19 mouse cellular contexts compared by ENCODE assay signal in genomic region chr10:119634544-119634943, GRCm38 (mm10).
A peak's percentile ranks its signal among the peaks of the same experiment; 100 is the strongest.
DNase-seq lines count a peak whose midpoint lies in the region; ATAC-seq and TF ChIP-seq lines count a peak whose summit lies in the region.
"Had no signal": no experiment of that assay in that cellular context is flagged by ENCODE, and none has a peak within 500 bp of the region (broad histone marks: within the 10 kb centered on the region; RNA-seq: fewer than 3 reads in every experiment).

No protein-coding gene starts in this region.

- H3K27ac ChIP-seq in heart, embryonic 11.5 days (ENCODE audit: low read depth, low read length), result no peak overlapping the region; the same call in 1 of the 2 replicates
- H3K27ac ChIP-seq in heart, adult 2 months, result no peak overlapping the region
- no peak overlapping the region for H3K27ac ChIP-seq in intestine, postnatal 0 days (ENCODE audit: low read depth, low read length)
- H3K27ac ChIP-seq: forebrain, embryonic 10.5 days; hindbrain, embryonic 13.5 days; macrophage; midbrain, embryonic 13.5 days had no signal

- H3K9me3 ChIP-seq in heart, embryonic 11.5 days (replicated peaks; ENCODE audit: control insufficient read depth, low read length), result no peaks in the 10 kb centered on the region
- H3K9me3 ChIP-seq in intestine, postnatal 0 days (ENCODE audit: control insufficient read depth), result no peaks in the 10 kb centered on the region
- H3K9me3 ChIP-seq: forebrain, embryonic 10.5 days; hindbrain, embryonic 13.5 days; midbrain, embryonic 13.5 days had no signal

- H3K4me2 ChIP-seq in heart, embryonic 11.5 days, result peak overlapping the region; percentile 67
- peak overlapping the region; percentile 13 for H3K4me2 ChIP-seq in intestine, postnatal 0 days (replicated peaks; ENCODE audit: low read depth)
- H3K4me2 ChIP-seq: hindbrain, embryonic 13.5 days; midbrain, embryonic 13.5 days had no signal

- H3K9ac ChIP-seq in heart, embryonic 11.5 days (ENCODE audit: low read depth, low read length), result no peak overlapping the region
- H3K9ac ChIP-seq in heart, adult 2 months (ENCODE audit: low read depth, low read length), result no peak overlapping the region
- H3K9ac ChIP-seq in intestine, postnatal 0 days (ENCODE audit: low read depth, low read length), result no peak overlapping the region
- H3K9ac ChIP-seq: hindbrain, embryonic 13.5 days; midbrain, embryonic 13.5 days had no signal

- peak; percentile 74 for ATAC-seq in heart, embryonic 11.5 days (replicated peaks; ENCODE audit: insufficient number of reproducible peaks, low FRiP score, low TSS enrichment)
- peak; percentile 51; the same call in 1 of the 2 replicates for ATAC-seq in intestine, postnatal 0 days
- ATAC-seq: midbrain, embryonic 13.5 days had no signal

- no peak for TF ChIP-seq CTCF in heart, adult 2 months (IDR thresholded peaks at IDR 0.05)
- TF ChIP-seq CTCF in intestine, postnatal 0 days (IDR thresholded peaks at IDR 0.05; ENCODE audit: low read depth), result no peak

- DNase-seq in heart, adult 2 months, result no peak
- peak; percentile 48 for DNase-seq in 3134 (ENCODE audit: extremely low read depth, insufficient read length, low spot score)
- DNase-seq in lung, postnatal 4 days, result peak; percentile 12 to 34
- DNase-seq in urinary bladder, postnatal 10 days (ENCODE audit: low spot score), result no peak
- no peak for DNase-seq in frontal cortex, postnatal 25 days (ENCODE audit: low spot score in 2 of 2)
- DNase-seq: B cell, adult 2 months; cerebellum, adult 11 months; gastrocnemius, postnatal 36 days; kidney, adult 11 months; kidney, postnatal 10 days; layer of hippocampus, adult 9-11 months; thymus, postnatal 14 days had no signal

- no peaks in the 10 kb centered on the region for H3K36me3 ChIP-seq in heart, embryonic 11.5 days (ENCODE audit: control insufficient read depth, insufficient read depth, low read length)
- H3K36me3 ChIP-seq in heart, adult 2 months (ENCODE audit: control insufficient read depth, insufficient read depth, low read length), result no peaks in the 10 kb centered on the region
- no peaks in the 10 kb centered on the region for H3K36me3 ChIP-seq in intestine, postnatal 0 days (ENCODE audit: control insufficient read depth, insufficient read depth)
- H3K36me3 ChIP-seq: forebrain, embryonic 10.5 days; hindbrain, embryonic 13.5 days; midbrain, embryonic 13.5 days had no signal

- 26% methylated on average over 6 of the region's 6 CpGs for WGBS in heart, embryonic 11.5 days (ENCODE audit: insufficient replicate concordance)
- 14% methylated on average over 6 of the region's 6 CpGs for WGBS in heart, adult 2 months
- 58% methylated on average over 6 of the region's 6 CpGs for WGBS in intestine, postnatal 0 days

- H3K27me3 ChIP-seq in heart, embryonic 11.5 days (ENCODE audit: control insufficient read depth, insufficient read depth, low read length), result no peaks in the 10 kb centered on the region
- no peaks in the 10 kb centered on the region for H3K27me3 ChIP-seq in heart, adult 2 months (ENCODE audit: control insufficient read depth, insufficient read depth, low read length)
- no peaks in the 10 kb centered on the region for H3K27me3 ChIP-seq in intestine, postnatal 0 days (replicated peaks; ENCODE audit: control insufficient read depth, insufficient read depth, low read length)
- H3K27me3 ChIP-seq: hindbrain, embryonic 13.5 days; midbrain, embryonic 13.5 days had no signal

- intact Hi-C loops in heart, adult 2 months (cut with DNase I), result no loop called here

- TF ChIP-seq EP300 in heart, adult 2 months (IDR thresholded peaks at IDR 0.05; ENCODE audit: insufficient read depth, low read depth, low read length), result no peak

- H3K4me1 ChIP-seq in heart, embryonic 11.5 days (ENCODE audit: control insufficient read depth, insufficient read depth, low read length), result peaks cover 12% of the 10 kb centered on the region
- no peaks in the 10 kb centered on the region for H3K4me1 ChIP-seq in heart, adult 2 months (ENCODE audit: control insufficient read depth, insufficient read depth, low read length)
- H3K4me1 ChIP-seq in intestine, postnatal 0 days (replicated peaks; ENCODE audit: control insufficient read depth, insufficient read depth, low read length), result no peaks in the 10 kb centered on the region

- TF ChIP-seq POLR2A in heart, adult 2 months (IDR thresholded peaks at IDR 0.05; ENCODE audit: insufficient read depth, low read depth, low read length), result no peak

- peak overlapping the region; percentile 42 for H3K4me3 ChIP-seq in heart, embryonic 11.5 days (ENCODE audit: low read depth, low read length)
- no peak overlapping the region for H3K4me3 ChIP-seq in heart, adult 2 months
- H3K4me3 ChIP-seq in intestine, postnatal 0 days (ENCODE audit: low read depth, low read length), result no peak overlapping the region
- H3K4me3 ChIP-seq: forebrain, embryonic 10.5 days; hindbrain, embryonic 13.5 days; midbrain, embryonic 13.5 days; myocyte had no signal

- H3K79me2 ChIP-seq in heart, adult 2 months (replicated peaks; ENCODE audit: control insufficient read depth, insufficient read depth, low read length), result no peaks in the 10 kb centered on the region

Comparison
In these comparisons a context has a peak if more than half of its experiments do, and no peak if none do; other contexts are left out.
1. DNase-seq: peak in 3134 (single experiment) and lung, postnatal 4 days (2 of 2); none in heart, adult 2 months (0 of 2), urinary bladder, postnatal 10 days (single experiment) and frontal cortex, postnatal 25 days (0 of 2).